9 mouse cellular contexts compared by ENCODE assay signal in the genomic region with DNA sequence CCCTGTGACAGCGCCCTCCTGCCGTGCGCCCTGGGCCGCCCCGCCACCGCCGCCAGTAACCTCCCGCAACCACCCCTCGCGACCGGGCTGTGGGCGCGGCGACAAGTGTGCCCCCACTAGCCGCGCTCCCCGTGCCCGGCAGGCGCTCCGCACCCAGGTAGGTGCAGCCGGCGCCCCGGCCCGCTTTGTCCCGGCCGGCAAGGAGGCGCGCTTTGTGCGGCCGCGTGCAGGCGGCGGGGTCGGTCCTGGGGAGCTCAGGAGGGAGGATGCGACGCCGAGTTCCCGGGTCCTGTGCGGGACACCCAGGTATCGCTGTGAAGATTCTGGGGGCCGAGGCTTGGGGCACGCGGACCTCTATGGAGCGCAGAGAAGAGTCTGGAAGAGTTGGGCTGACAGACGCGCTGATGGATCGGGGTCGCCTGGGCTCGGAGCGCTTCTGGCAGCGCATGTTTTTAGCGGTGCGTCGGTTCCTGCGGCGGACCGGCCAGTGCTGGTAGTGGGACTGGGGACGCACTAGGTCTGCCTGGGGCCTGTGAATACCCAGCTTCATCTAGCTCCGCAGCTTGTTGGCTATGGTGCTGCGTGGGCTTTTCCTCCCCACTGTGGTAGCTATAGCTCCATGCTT. TPM values are rescaled to one million over a fixed set of nuclear protein-coding genes. Genes with fewer than 3 reads are reported as not detected.
A peak's percentile ranks its signal among the peaks of the same experiment; 100 is the strongest.
DNase-seq lines count a peak whose midpoint lies in the region; ATAC-seq and TF ChIP-seq lines count a peak whose summit lies in the region.
"Had no signal": no experiment of that assay in that cellular context is flagged by ENCODE, and none has a peak within 500 bp of the region (broad histone marks: within the 10 kb centered on the region; RNA-seq: fewer than 3 reads in every experiment).

No protein-coding gene starts in this region.

- H3K4me1 ChIP-seq in heart, postnatal 0 days (ENCODE audit: control insufficient read depth, insufficient read depth) = peaks cover 12% of the 10 kb centered on the region; the same call in 1 of the 2 replicates
- peaks cover 33% of the 10 kb centered on the region for H3K4me1 ChIP-seq in midbrain, embryonic 12.5 days

- H3K9ac ChIP-seq in heart, postnatal 0 days (replicated peaks; ENCODE audit: low read depth, low read length) = no peak overlapping the region
- H3K9ac ChIP-seq in midbrain, embryonic 12.5 days (replicated peaks) = peak overlapping the region; percentile 86

- peak overlapping the region; percentile 53 for H3K4me3 ChIP-seq in heart, postnatal 0 days (ENCODE audit: low read depth, low read length)
- peak overlapping the region; percentile 71 for H3K4me3 ChIP-seq in midbrain, embryonic 12.5 days
- H3K4me3 ChIP-seq: myocyte had no signal

- peak overlapping the region; percentile 94 for H3K4me2 ChIP-seq in heart, postnatal 0 days (ENCODE audit: low read depth, low read length)
- peak overlapping the region; percentile 74 for H3K4me2 ChIP-seq in midbrain, embryonic 12.5 days (replicated peaks)

- H3K27me3 ChIP-seq in heart, postnatal 0 days (ENCODE audit: control insufficient read depth, insufficient read depth, low read length) = peaks cover 75% of the 10 kb centered on the region
- H3K27me3 ChIP-seq in midbrain, embryonic 12.5 days = peaks cover 33% of the 10 kb centered on the region

- no peak for TF ChIP-seq CTCF in heart, postnatal 0 days (IDR thresholded peaks at IDR 0.05; ENCODE audit: low read depth)

- no peak overlapping the region for H3K27ac ChIP-seq in heart, postnatal 0 days (ENCODE audit: low read depth)
- H3K27ac ChIP-seq in midbrain, embryonic 12.5 days (replicated peaks) = peak overlapping the region; percentile 93

- no peaks in the 10 kb centered on the region for H3K36me3 ChIP-seq in heart, postnatal 0 days (replicated peaks; ENCODE audit: control insufficient read depth, insufficient read depth, low read length)
- H3K36me3 ChIP-seq in midbrain, embryonic 12.5 days = peaks cover 3% of the 10 kb centered on the region; the same call in 1 of the 2 replicates

- no peak for ATAC-seq in heart, postnatal 0 days (ENCODE audit: insufficient read depth, low read depth)
- peak; percentile 67 for ATAC-seq in midbrain, embryonic 12.5 days (ENCODE audit: low FRiP score, low read depth)

- DNase-seq in kidney, postnatal 4 days = peak; percentile 50 to 57
- DNase-seq in kidney, adult 11 months = no peak
- peak; percentile 67 to 68 for DNase-seq in cerebellum, postnatal 14 days
- DNase-seq in heart, postnatal 0 days (ENCODE audit: low spot score) = no peak
- DNase-seq in B cell, adult 2 months = no peak
- DNase-seq in left cerebral cortex, adult 18-20 months (ENCODE audit: low spot score in 2 of 2) = no peak
- no peak for DNase-seq in lung, postnatal 36 days

- no peak for TF ChIP-seq EP300 in heart, postnatal 0 days (IDR thresholded peaks at IDR 0.05; ENCODE audit: low read depth)

- WGBS in heart, postnatal 0 days = under 1% methylated on average over 59 of the region's 60 CpGs
- WGBS in midbrain, embryonic 12.5 days = under 1% methylated on average over 53 of the region's 60 CpGs

- no peaks in the 10 kb centered on the region for H3K9me3 ChIP-seq in heart, postnatal 0 days (replicated peaks; ENCODE audit: control insufficient read depth, low read length)
- no peaks in the 10 kb centered on the region for H3K9me3 ChIP-seq in midbrain, embryonic 12.5 days

RNA-seq across cellular contexts. Expression of gene Sptbn2, which starts 1.3 kb away (rescaled TPM):
- total RNA-seq in heart, postnatal 0 days (2014; rRNA removed; ENCODE audit: low replicate concordance) = 0.04 TPM in 2 replicates
- polyA plus RNA-seq in heart, postnatal 0 days (2015; fragmentation: Nextera tagmentation; extraction: Ambion mirVana) = 0.05 and 0.12 TPM in 2 replicates
- 32.1 and 32.9 TPM in 2 replicates for polyA plus RNA-seq in midbrain, embryonic 12.5 days (2016; fragmentation: Nextera tagmentation; extraction: Ambion mirVana)
- 100 to 1,000 TPM; 505 to 509 TPM for total RNA-seq in left cerebral cortex, adult 18-20 months (2021)

RNA-seq across cellular contexts. Expression of gene Gm960, which starts 13.8 kb away (rescaled TPM):
- total RNA-seq in heart, postnatal 0 days (2014; rRNA removed; ENCODE audit: low replicate concordance) = 0.43 TPM in 1 of 2 replicates, not detected in the other
- polyA plus RNA-seq in heart, postnatal 0 days (2015; fragmentation: Nextera tagmentation; extraction: Ambion mirVana) = 0.54 and 1.6 TPM in 2 replicates
- 4.4 and 6.5 TPM in 2 replicates for polyA plus RNA-seq in midbrain, embryonic 12.5 days (2016; fragmentation: Nextera tagmentation; extraction: Ambion mirVana)
- 1 to 10 TPM; 1.1 to 1.8 TPM for total RNA-seq in left cerebral cortex, adult 18-20 months (2021)

RNA-seq across cellular contexts. Expression of gene Rbm4b, which starts 44.0 kb away (rescaled TPM):
- total RNA-seq in heart, postnatal 0 days (2014; rRNA removed; ENCODE audit: low replicate concordance) = 9.3 and 30.2 TPM in 2 replicates
- polyA plus RNA-seq in heart, postnatal 0 days (2015; fragmentation: Nextera tagmentation; extraction: Ambion mirVana) = 20.3 and 22.5 TPM in 2 replicates
- polyA plus RNA-seq in midbrain, embryonic 12.5 days (2016; fragmentation: Nextera tagmentation; extraction: Ambion mirVana) = 162 and 168 TPM in 2 replicates
- total RNA-seq in left cerebral cortex, adult 18-20 months (2021) = 10 to 100 TPM; 18.1 to 22.3 TPM

Comparison
In these comparisons a context has a peak if more than half of its experiments do, and no peak if none do; other contexts are left out.
1. DNase-seq: peak in kidney, postnatal 4 days (2 of 2) and cerebellum, postnatal 14 days (2 of 2); none in kidney, adult 11 months (single experiment), heart, postnatal 0 days (single experiment), B cell, adult 2 months (0 of 2), left cerebral cortex, adult 18-20 months (0 of 2) and lung, postnatal 36 days (single experiment).
2. RNA of gene Sptbn2, which starts 1.3 kb away (total RNA-seq): 505 to 509 TPM in left cerebral cortex, adult 18-20 months; 0.04 TPM in heart, postnatal 0 days; every median in the first group is over 100 times any median in the second.